Mouse (Mus musculus): Measurements from ENCODE around the gene Magea8. TPM values are rescaled to one million over a fixed set of nuclear protein-coding genes. Genes with fewer than 3 reads are reported as not detected.
"Not testable (repeated sequence)": the region's sequence is repeated elsewhere in the genome, so short reads cannot be mapped to it uniquely, and the experiment has no call there.

Gene Magea8
- not detected in 2 replicates for polyA plus RNA-seq (2016; fragmentation: Nextera tagmentation; extraction: Ambion mirVana)

GRCm38 (mm10) chrX:154995750-154996149 is at the start of gene Magea8:
Magea8 (minus strand) TSS chrX:154995850.
- not testable (repeated sequence) for H3K9me3 ChIP-seq; H3K36me3 ChIP-seq; ATAC-seq (ENCODE audit: insufficient number of reproducible peaks, insufficient read depth, low FRiP score, low TSS enrichment, low read depth); H3K9ac ChIP-seq (replicated peaks); H3K27ac ChIP-seq; H3K4me1 ChIP-seq (replicated peaks); H3K27me3 ChIP-seq; H3K4me2 ChIP-seq; H3K4me3 ChIP-seq (replicated peaks)
- 90% methylated on average over 11 of the region's 11 CpGs for WGBS

GRCm38 (mm10) chrX:154949405-154949804 is 46.2 kb downstream of the Magea8 start, which contains the start of gene Magea3:
Magea3 (minus strand) TSS chrX:154949505.
- 56% methylated on average over 1 of the region's 1 CpGs for WGBS
- H3K36me3 ChIP-seq; ATAC-seq (ENCODE audit: insufficient number of reproducible peaks, insufficient read depth, low FRiP score, low TSS enrichment, low read depth); H3K27ac ChIP-seq; H3K4me1 ChIP-seq (replicated peaks); H3K9me3 ChIP-seq; H3K9ac ChIP-seq (replicated peaks); H3K4me2 ChIP-seq; H3K4me3 ChIP-seq (replicated peaks); H3K27me3 ChIP-seq: not testable (repeated sequence)

GRCm38 (mm10) chrX:154935887-154936286 is 59.8 kb downstream of the Magea8 start, which contains the start of gene Magea6:
Magea6 (minus strand) TSS chrX:154935987.
- not testable (repeated sequence) for H3K4me2 ChIP-seq, H3K36me3 ChIP-seq
- WGBS, result 52% methylated on average over 1 of the region's 1 CpGs

More at GRCm38 (mm10) chrX:154935887-154936286, 59.8 kb downstream of the Magea8 start, which contains the start of gene Magea6:
- H3K27me3 ChIP-seq; H3K27ac ChIP-seq; H3K4me1 ChIP-seq (replicated peaks); H3K9me3 ChIP-seq; ATAC-seq (ENCODE audit: insufficient number of reproducible peaks, insufficient read depth, low FRiP score, low TSS enrichment, low read depth); H3K9ac ChIP-seq (replicated peaks); H3K4me3 ChIP-seq (replicated peaks): not testable (repeated sequence)

Other genes starting within 250 kb of the Magea8 start
- gene Cldn34b1, start 105.6 kb downstream of the Magea8 start, polyA plus RNA-seq (2016; fragmentation: Nextera tagmentation; extraction: Ambion mirVana), result not detected in 2 replicates
- not detected in 2 replicates for gene Magea6, start 59.9 kb downstream of the Magea8 start, polyA plus RNA-seq (2016; fragmentation: Nextera tagmentation; extraction: Ambion mirVana)
- not detected in 2 replicates for gene Magea3, start 46.3 kb downstream of the Magea8 start, polyA plus RNA-seq (2016; fragmentation: Nextera tagmentation; extraction: Ambion mirVana)
- not detected in 2 replicates for gene Magea5, start 67.3 kb upstream of the Magea8 start, polyA plus RNA-seq (2016; fragmentation: Nextera tagmentation; extraction: Ambion mirVana)
- not detected in 2 replicates for gene Magea1, start 93.9 kb upstream of the Magea8 start, polyA plus RNA-seq (2016; fragmentation: Nextera tagmentation; extraction: Ambion mirVana)
- not detected in 2 replicates for gene Magea2, start 97.8 kb upstream of the Magea8 start, polyA plus RNA-seq (2016; fragmentation: Nextera tagmentation; extraction: Ambion mirVana)
- not detected in 2 replicates for gene Cldn34b2, start 132.6 kb upstream of the Magea8 start, polyA plus RNA-seq (2016; fragmentation: Nextera tagmentation; extraction: Ambion mirVana)
- gene Sat1, start 220.6 kb upstream of the Magea8 start, polyA plus RNA-seq (2016; fragmentation: Nextera tagmentation; extraction: Ambion mirVana), result 84.3 and 88.1 TPM in 2 replicates